Mouse (Mus musculus): Measurements from ENCODE around the gene Tsg101. TPM values are rescaled to one million over a fixed set of nuclear protein-coding genes. Genes with fewer than 3 reads are reported as not detected.
"Not testable (repeated sequence)": the region's sequence is repeated elsewhere in the genome, so short reads cannot be mapped to it uniquely, and the experiment has no call there.

Tsg101 gene
- polyA plus RNA-seq, 1 experiment from 2014 or later = 150 TPM

GRCm38 (mm10) chr7:46918678-46919371 is 944 bp downstream of the Tsg101 start:
- Histone ChIP-seq H3K9me3 (ENCODE audit: low read length) (no peaks in the 10 kb centered on the region), H3K36me3 (ENCODE audit: insufficient read depth, low read length) (no peaks in the 10 kb centered on the region), H3K9ac (replicated peaks; ENCODE audit: low read depth) (peak overlapping the region; percentile 82), H3K27me3 (replicated peaks; ENCODE audit: insufficient read depth, low read length) (no peaks in the 10 kb centered on the region), H3K27ac (ENCODE audit: low read length) (peak overlapping the region; percentile 96), H3K4me1 (ENCODE audit: insufficient read depth, low read depth, low read length) (peaks cover 6% of the 10 kb centered on the region; the same call in 1 of the 2 replicates), H3K4me3 (ENCODE audit: low read depth, low read length) (peak overlapping the region; percentile 86), H3K4me2 (replicated peaks; ENCODE audit: low read depth, low read length) (peak overlapping the region; percentile 54)
- TF ChIP-seq EP300 (IDR thresholded peaks at IDR 0.05) (no peak), CTCF (IDR thresholded peaks at IDR 0.05) (no peak)
- 9% methylated on average over 13 of the region's 13 CpGs for WGBS
- DNase-seq (ENCODE audit: low spot score) = peak; percentile 21
- ATAC-seq = no peak

GRCm38 (mm10) chr7:46916376-46916775 is 3.4 kb downstream of the Tsg101 start:
- H3K27ac ChIP-seq (ENCODE audit: low read length) = no peak overlapping the region
- TF ChIP-seq CTCF (IDR thresholded peaks at IDR 0.05) (no peak), EP300 (IDR thresholded peaks at IDR 0.05) (no peak)
- no peak overlapping the region for H3K9ac ChIP-seq (replicated peaks; ENCODE audit: low read depth)
- no peak overlapping the region for H3K4me2 ChIP-seq (replicated peaks; ENCODE audit: low read depth, low read length)
- 87% methylated on average over 3 of the region's 3 CpGs for WGBS
- H3K27me3 ChIP-seq (replicated peaks; ENCODE audit: insufficient read depth, low read length) = no peaks in the 10 kb centered on the region
- DNase-seq (ENCODE audit: low spot score) (no peak), ATAC-seq (no peak)
- peaks cover 6% of the 10 kb centered on the region; the same call in 1 of the 2 replicates for H3K4me1 ChIP-seq (ENCODE audit: insufficient read depth, low read depth, low read length)
- no peaks in the 10 kb centered on the region for H3K9me3 ChIP-seq (ENCODE audit: low read length)
- H3K4me3 ChIP-seq (ENCODE audit: low read depth, low read length) = no peak overlapping the region
- H3K36me3 ChIP-seq (ENCODE audit: insufficient read depth, low read length) = peaks cover 7% of the 10 kb centered on the region; the same call in 1 of the 2 replicates

DNA sequence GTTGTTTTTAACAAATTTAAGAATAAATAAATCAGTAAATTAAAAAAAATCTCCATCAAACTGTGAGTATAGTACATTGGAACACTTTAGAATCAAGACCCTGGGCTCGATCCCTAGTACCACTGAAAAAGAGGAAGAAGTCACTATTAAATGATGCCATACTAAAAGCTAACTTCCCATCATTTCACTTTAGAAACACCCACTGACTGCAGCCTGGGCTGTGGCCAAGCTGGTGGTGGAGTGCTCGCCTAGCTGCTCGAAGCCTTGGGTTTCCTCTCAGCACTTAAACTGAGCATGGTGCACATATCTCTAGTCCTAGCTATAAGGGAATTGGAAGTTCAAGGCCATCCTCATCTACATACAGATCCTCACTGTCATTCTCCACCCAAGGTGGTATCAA is 8.5 kb downstream of the Tsg101 start:
- peaks cover 33% of the 10 kb centered on the region for H3K36me3 ChIP-seq (ENCODE audit: insufficient read depth, low read length)
- H3K4me3 ChIP-seq (ENCODE audit: low read depth, low read length) = no peak overlapping the region
- no peak for TF ChIP-seq CTCF (IDR thresholded peaks at IDR 0.05)
- no peaks in the 10 kb centered on the region for H3K4me1 ChIP-seq (ENCODE audit: insufficient read depth, low read depth, low read length)
- H3K9me3 ChIP-seq (ENCODE audit: low read length) = no peaks in the 10 kb centered on the region
- no peak overlapping the region for H3K9ac ChIP-seq (replicated peaks; ENCODE audit: low read depth)
- no peak overlapping the region for H3K4me2 ChIP-seq (replicated peaks; ENCODE audit: low read depth, low read length)
- no peak overlapping the region for H3K27ac ChIP-seq (ENCODE audit: low read length)
- WGBS = 92% methylated on average over 3 of the region's 3 CpGs
- ATAC-seq (no peak), DNase-seq (ENCODE audit: low spot score) (no peak)
- H3K27me3 ChIP-seq (replicated peaks; ENCODE audit: insufficient read depth, low read length) = no peaks in the 10 kb centered on the region

- no peak overlapping the region for H3K4me2 ChIP-seq (replicated peaks; ENCODE audit: low read depth, low read length)
- DNase-seq (ENCODE audit: low spot score) = no peak
- no peak overlapping the region for H3K9ac ChIP-seq (replicated peaks; ENCODE audit: low read depth)
- H3K4me3 ChIP-seq (ENCODE audit: low read depth, low read length) = no peak overlapping the region
- no peaks in the 10 kb centered on the region for H3K27me3 ChIP-seq (replicated peaks; ENCODE audit: insufficient read depth, low read length)
- H3K9me3 ChIP-seq (ENCODE audit: low read length) = no peaks in the 10 kb centered on the region
- H3K36me3 ChIP-seq (ENCODE audit: insufficient read depth, low read length) = peaks cover 44% of the 10 kb centered on the region
- no peaks in the 10 kb centered on the region for H3K4me1 ChIP-seq (ENCODE audit: insufficient read depth, low read depth, low read length)
- no peak for TF ChIP-seq CTCF (IDR thresholded peaks at IDR 0.05)
- TF ChIP-seq EP300 (IDR thresholded peaks at IDR 0.05) = no peak
- 71% methylated on average over 3 of the region's 3 CpGs for WGBS
- no peak overlapping the region for H3K27ac ChIP-seq (ENCODE audit: low read length)
- ATAC-seq = no peak
Observed at GRCm38 (mm10) chr7:46899343-46899742, 20.4 kb downstream of the Tsg101 start.

DNA sequence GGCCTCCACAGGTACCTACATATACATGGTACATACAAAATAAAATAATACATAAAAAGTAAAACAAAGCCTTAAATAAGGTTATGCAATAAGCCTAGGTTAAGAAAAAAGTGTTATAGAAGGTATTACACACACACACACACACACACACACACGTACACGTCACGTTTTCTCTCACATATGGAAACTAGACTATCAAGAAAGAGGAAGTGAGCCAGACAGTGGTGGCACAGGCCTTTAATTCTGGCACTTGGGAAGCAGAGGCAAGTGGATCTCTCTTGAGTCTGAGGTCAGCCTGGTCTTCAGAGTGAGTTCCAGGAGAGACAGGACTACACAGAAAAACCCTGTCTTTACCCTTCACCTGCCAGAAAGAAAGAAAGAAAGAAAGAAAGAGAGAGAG is 24.3 kb downstream of the Tsg101 start:
- H3K9ac ChIP-seq (replicated peaks; ENCODE audit: low read depth) = no peak overlapping the region
- H3K9me3 ChIP-seq (ENCODE audit: low read length) = no peaks in the 10 kb centered on the region
- 75% methylated on average over 3 of the region's 3 CpGs for WGBS
- DNase-seq (ENCODE audit: low spot score) (no peak), ATAC-seq (no peak)
- no peak overlapping the region for H3K4me2 ChIP-seq (replicated peaks; ENCODE audit: low read depth, low read length)
- no peak for TF ChIP-seq CTCF (IDR thresholded peaks at IDR 0.05)
- TF ChIP-seq EP300 (IDR thresholded peaks at IDR 0.05) = no peak
- no peaks in the 10 kb centered on the region for H3K4me1 ChIP-seq (ENCODE audit: insufficient read depth, low read depth, low read length)
- H3K36me3 ChIP-seq (ENCODE audit: insufficient read depth, low read length) = peaks cover 44% of the 10 kb centered on the region
- no peak overlapping the region for H3K4me3 ChIP-seq (ENCODE audit: low read depth, low read length)
- H3K27me3 ChIP-seq (replicated peaks; ENCODE audit: insufficient read depth, low read length) = no peaks in the 10 kb centered on the region
- no peak overlapping the region for H3K27ac ChIP-seq (ENCODE audit: low read length)

- Histone ChIP-seq H3K4me1 (ENCODE audit: insufficient read depth, low read depth, low read length) (no peaks in the 10 kb centered on the region), H3K27me3 (replicated peaks; ENCODE audit: insufficient read depth, low read length) (no peaks in the 10 kb centered on the region), H3K9ac (replicated peaks; ENCODE audit: low read depth) (no peak overlapping the region), H3K9me3 (ENCODE audit: low read length) (no peaks in the 10 kb centered on the region), H3K4me2 (replicated peaks; ENCODE audit: low read depth, low read length) (no peak overlapping the region), H3K36me3 (ENCODE audit: insufficient read depth, low read length) (peaks cover 3% of the 10 kb centered on the region; the same call in 1 of the 2 replicates), H3K4me3 (ENCODE audit: low read depth, low read length) (no peak overlapping the region), H3K27ac (ENCODE audit: low read length) (no peak overlapping the region)
- WGBS = 68% methylated on average over 3 of the region's 3 CpGs
- DNase-seq (ENCODE audit: low spot score) (no peak), ATAC-seq (no peak)
- TF ChIP-seq EP300 (IDR thresholded peaks at IDR 0.05) = no peak
- no peak for TF ChIP-seq CTCF (IDR thresholded peaks at IDR 0.05)
Observed at GRCm38 (mm10) chr7:46883304-46883703, 36.5 kb downstream of the Tsg101 start.

DNA sequence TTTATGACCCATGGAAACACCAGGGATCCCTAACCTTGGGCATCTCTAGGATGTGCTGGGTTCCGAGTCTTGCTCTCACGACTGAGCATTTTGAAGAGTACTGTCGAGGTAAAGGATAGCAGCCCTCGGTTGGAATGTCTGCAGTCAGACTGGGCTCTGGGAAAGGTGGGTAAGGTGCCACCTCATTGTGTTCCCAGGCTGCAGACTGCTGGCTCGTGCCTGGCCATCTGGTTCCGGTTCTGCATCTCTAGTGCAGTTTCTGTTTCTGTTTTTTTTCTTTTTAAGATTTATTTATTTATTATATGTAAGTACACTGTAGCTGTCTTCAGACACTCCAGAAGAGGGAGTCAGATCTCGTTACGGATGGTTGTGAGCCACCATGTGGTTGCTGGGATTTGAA is 37.8 kb downstream of the Tsg101 start:
- not testable (repeated sequence) for H3K9ac ChIP-seq (replicated peaks; ENCODE audit: low read depth); H3K27ac ChIP-seq (ENCODE audit: low read length); H3K4me3 ChIP-seq (ENCODE audit: low read depth, low read length); H3K4me2 ChIP-seq (replicated peaks; ENCODE audit: low read depth, low read length); H3K4me1 ChIP-seq (ENCODE audit: insufficient read depth, low read depth, low read length); H3K9me3 ChIP-seq (ENCODE audit: low read length); H3K27me3 ChIP-seq (replicated peaks; ENCODE audit: insufficient read depth, low read length); ATAC-seq; H3K36me3 ChIP-seq (ENCODE audit: insufficient read depth, low read length); DNase-seq (ENCODE audit: low spot score)
- 81% methylated on average over 6 of the region's 8 CpGs for WGBS
